Mouse (Mus musculus) gastrocnemius, postnatal 36 days (tissue): ENCODE results near the gene Uso1. TPM values are rescaled to one million over a fixed set of nuclear protein-coding genes. Genes with fewer than 3 reads are reported as not detected.
A peak's percentile ranks its signal among the peaks of the same experiment; 100 is the strongest.
"Not testable (repeated sequence)": the region's sequence is repeated elsewhere in the genome, so short reads cannot be mapped to it uniquely, and the experiment has no call there.

ENCODE experiments used
- DNase-seq, 2 experiments: peaks; one replicate each; pipeline ENCODE4 v3.0.0; 2022
- intact Hi-C: fragments of 180-260 bp; cut with DNase I; formaldehyde crosslinking; loops from one replicate; pipeline ENCODE4 v1.15.1; 2025
- total RNA-seq, 2 experiments: library from RNA; stranded (reverse); gene quantifications; 2 replicates each; pipeline ENCODE4 v1.2.3; 2021

Uso1 gene
- total RNA-seq, 2 experiments from 2014 or later = 56.2 to 60.0 TPM

DNA sequence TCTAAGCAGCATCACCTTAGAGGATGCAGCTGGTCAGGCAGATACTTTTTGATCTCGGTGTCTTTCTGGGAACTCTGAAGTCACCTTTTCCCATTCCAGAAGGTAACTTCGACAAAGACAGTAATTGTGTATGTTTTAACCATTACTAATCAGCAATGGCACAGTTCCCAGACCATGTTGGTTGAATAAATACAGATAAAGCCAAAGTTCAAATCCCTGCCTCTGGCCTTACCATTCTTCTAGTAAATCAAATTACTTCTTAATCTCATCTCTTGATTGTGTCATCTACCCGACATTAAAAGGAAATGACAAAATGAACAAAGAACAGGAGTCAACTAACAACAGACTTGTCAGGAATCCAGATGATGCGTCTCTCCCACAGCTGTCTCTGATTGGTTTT, 16.1 kb upstream of the Uso1 start:
- intact Hi-C loops = no loop called here
- DNase-seq = no peak

DNA sequence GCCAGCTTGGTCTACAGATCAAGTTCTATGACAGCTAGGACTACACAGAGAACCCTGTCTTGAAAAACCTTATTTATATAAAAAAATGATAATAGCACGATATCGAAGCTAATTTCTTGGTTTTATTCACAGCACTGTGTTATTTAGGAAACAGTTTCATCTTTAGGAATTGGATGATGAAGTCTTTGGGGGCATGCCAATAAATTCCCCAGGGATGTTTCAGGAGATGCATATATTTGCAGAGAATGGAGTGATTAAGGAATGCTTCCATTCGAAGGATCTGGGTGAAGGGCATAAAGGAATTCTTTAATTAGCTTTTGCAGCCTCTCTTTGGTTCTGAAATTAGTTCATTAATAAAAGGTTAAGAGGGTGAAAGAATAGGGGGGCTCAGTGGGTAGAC, 12.3 kb upstream of the Uso1 start:
- intact Hi-C loops = no loop called here
- no peak for DNase-seq

DNA sequence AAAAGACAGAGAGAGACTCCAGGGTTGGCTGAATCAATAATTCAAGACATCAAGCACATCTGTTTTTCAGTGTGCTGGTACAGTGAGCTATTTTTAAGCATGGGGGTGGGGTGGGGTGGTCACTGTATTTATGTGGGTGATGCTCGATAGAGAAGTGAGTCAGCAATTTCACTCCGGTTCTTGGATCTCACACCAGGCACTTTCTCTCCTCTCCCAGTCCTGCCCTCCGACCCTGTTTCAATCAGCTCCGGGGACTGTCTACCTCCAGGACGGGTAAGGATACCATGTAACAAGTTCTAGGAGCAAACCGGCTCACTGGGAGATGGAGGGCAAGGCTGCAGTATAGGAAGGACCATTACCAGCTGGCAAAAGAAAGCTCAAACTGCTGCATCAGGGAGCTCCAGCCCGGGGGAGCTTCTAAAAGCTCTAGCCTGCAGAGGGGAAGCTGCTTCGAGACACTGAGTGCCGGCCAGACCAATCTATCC, 10.6 kb upstream of the Uso1 start:
- intact Hi-C loops = no loop called here
- DNase-seq = no peak

DNA sequence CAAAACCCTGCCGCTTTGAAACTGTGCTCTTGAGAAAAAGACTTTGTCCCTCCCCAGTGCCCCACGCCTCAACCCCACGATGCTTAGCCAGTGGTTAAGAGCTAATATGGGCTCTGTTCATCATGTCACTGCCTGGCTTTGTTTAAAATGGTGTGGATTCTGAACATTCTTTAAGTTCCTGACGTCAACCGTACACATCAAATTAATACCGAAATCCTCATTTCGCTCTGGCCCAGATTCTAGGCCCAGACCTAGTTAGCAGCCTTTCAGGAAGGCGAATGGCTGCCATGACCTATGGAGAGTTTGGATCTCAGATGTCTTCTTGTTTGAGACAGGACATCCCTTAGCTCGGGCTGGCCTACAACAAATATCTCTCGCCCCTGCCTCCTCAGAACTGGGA, 10.0 kb upstream of the Uso1 start:
- DNase-seq = no peak
- intact Hi-C loops = no loop called here

DNA sequence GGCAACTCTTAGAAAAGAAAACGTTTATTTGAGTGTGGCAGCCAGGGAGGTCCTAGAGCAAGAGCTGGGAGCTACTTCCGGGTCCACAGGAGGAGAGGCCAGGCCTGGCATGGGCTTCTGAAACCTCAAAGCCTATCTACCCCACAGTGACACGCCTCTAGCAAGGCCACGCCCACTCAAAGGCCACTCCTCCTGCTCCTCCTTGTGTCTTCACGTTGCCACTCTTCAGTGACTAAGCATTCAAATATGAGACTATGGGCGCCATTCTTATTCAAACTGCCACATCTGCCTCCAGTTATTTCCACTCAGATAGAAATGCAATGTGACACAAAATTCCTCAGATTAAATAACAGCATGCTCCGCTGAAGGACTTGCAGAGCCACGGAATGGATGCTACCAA, 9.2 kb upstream of the Uso1 start:
- no peak for DNase-seq
- intact Hi-C loops = no loop called here

DNA sequence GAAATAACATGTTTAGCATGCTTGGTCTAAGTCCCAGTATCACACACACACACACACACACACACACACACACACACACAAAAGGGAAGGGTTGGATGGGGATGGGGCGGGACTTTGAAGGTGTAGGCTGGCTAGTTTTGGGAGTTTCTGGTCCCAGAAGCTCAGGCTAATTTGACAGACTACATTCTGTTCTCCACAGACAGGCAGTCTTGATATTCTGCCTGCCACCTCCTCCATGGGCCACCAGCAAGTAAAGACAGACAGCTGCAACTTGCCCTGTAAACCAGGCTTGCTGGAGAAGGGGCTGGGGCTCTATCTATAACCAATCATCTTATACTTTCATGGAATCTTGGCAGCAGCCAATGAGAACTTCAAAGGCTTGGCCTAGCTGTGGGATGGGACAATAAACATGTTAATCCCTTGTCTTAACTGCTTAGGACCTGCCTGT, 8.4 kb upstream of the Uso1 start:
- intact Hi-C loops = no loop called here
- no peak for DNase-seq

DNA sequence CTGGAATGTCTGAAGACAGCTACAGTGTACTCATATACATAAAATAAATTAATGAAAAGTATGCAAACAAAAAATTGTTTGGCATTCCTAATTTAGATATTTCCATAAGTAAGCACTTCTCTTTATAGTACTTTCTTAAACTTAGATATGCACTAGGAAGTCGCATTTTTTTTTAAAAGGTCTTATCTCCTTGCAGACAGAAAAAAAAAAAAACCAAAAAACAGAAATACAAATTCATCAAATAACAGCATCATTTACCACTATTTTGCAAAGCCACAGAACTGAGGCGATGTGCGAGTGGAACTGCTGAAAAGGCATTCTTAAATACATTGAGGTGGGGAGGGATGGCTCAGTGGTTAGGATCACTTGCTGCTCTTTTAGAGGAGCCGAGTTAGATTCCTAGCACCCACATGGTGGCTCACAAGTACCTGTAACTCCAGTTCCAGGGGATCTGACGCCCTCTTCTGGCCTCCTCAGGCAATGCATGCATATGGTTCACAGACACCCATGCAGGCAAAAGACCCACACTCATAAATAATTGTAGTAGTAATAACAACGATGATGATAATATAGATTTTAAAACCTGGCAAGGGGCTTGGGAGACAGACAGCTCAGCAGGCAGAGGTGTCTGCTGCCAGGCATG, 7.6 kb upstream of the Uso1 start:
- intact Hi-C loops = no loop called here
- no peak for DNase-seq

DNA sequence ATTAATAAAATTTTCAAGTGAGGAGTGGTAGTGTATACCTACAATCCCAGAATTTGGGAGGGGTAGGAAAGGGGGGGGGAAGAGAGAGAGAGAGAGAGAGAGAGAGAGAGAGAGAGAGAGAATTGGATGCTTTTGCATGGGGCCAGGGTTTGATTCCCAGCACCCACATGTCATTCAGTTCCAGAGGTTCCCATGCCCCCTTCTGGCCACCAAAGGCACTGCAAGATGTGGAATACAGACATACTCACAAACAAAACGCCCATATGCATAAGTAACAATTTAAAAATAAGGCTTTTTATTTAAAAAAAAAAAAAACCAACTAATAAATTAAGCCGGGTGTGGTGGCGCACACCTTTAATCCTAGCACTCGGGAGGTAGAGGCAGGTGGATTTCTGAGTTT, 5.6 kb upstream of the Uso1 start:
- DNase-seq = no peak
- intact Hi-C loops = no loop called here

DNA sequence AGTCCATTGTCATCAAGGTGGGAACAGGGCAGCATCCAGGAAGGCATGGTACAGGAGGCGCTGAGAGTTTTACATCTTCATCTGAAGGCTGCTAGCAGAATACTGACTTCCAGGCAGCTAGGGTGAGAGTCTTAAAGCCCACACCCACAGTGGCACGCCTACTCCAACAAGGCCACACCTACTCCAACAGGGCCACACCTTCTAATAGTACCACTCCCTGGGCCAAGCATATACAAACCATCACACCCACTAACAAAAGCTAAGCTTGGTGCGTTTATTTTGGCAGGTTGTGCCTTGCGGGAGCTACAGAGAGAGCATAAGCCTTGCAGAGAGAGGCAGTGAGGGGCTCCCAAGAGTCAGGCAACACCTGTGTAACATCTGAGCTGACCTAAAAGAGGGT, 4.7 kb upstream of the Uso1 start:
- DNase-seq, intact Hi-C loops: not testable (repeated sequence)

DNA sequence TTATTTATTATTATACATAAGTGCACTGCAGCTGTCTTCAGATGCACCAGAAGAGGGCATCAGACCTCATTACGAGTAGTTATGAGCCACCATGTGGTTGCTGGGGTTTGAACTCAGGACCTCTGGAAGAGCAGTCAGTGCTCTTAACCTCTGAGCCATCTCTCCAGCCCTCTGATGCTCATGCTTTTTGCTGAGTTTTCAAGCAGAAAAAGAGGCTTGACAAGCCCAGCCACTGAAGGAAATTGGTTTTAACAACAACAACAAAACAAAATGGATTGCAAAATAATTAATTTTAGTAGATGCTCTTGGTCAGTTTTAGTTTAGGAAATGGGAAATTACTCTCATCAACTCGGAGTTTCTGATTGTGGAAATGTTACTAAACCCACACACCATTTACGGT, 2.8 kb upstream of the Uso1 start:
- intact Hi-C loops = no loop called here
- no peak for DNase-seq

DNA sequence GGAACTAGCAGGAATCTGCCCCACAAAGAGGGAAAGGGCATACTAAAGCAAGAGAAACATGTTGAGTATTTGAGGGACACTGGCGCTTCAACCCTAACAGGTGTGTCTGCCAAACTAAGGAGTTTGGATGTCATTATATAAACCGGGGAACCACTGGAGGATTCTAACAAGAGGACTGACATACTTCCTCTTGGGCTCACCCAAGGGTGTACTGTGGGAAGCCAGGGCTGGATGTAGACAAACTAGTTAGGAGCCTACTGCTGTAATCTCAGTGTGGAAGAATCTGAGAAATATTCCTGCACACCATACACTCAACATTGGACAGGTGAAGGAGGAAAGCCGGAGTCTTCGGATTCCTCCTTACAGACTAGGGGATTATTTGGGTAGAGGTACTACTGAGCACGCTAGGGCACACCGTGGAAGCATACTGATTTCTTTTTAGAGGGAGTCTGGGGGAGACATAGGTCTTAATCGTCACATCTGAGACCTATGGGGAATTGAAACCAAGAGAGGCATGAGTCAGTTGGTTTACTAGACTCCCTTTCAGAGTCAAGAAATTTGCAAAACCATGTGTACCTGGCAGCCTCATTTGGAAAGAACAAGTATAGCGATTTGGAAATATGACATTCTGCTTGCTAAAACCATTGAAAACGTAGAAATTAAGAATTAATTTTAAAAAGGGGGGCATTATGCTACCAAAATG, 1.1 kb upstream of the Uso1 start:
- intact Hi-C loops = no loop called here
- DNase-seq = no peak

DNA sequence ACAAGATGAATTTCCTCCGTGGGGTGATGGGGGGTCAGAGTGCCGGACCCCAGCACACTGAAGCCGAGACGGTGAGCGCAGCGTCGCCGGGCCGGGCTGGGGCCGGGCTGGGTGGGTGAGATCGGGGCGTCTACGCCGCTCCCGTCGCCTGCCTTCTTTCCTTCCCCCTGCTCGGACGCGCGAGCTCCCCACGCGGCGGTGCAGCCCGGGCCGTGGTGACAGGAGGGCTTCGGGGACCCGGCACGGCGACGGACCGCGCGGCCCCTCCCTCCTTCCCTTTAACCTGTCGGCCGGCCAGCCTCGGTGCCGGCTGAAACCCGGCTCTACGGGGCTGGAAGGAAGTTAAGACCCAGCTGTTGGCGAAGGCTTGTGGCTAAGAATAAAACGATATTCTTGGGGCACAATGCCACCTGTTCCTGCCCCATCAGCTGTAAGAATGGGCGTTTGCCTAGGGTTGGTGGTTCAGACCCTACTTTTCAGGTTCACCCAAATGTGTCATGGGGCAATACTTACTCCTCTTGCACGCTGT, 419 bp downstream of the Uso1 start:
- intact Hi-C loops = no loop called here
- DNase-seq = peak in 1 of 2 experiments; percentile 19

DNA sequence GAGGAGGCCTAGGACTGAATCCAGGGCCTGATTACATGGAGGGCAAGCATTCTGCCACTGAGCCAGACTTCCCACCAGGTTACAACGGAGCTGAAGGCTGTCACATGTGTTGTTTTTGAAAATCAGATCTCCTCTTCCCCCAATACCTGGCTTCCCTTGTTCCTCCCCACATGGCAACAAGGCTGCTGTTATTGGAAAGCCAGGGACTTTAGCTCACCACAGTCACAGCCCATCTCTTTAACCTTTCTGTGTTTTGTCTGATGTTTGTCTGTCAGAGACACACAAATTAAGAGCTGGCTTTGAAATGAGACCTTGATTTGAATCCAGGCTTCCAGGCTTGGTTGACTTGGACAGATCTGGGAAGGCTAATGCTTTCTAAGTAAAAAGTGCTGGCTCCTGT, 1.5 kb downstream of the Uso1 start:
- DNase-seq = no peak

DNA sequence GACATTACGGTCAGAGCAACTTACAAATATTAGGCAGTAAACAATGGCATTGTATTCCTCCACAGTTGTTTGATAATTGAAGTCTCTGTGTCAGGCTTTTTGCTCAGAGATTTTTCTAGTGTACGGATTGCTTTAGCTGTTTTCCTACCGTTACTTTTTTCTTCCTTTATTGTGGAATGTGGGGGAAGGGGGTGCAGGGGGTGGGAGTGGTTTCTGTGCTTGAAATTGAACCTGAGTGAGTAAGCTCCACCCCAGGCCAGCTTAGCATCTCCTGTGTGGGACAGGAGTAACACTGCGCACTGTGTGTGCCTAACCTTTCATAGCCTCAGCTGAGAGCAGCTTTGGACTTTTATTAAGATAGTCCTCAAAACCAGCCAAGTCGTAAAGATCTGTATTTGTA, 4.0 kb downstream of the Uso1 start:
- intact Hi-C loops = no loop called here
- no peak for DNase-seq

More for the DNA sequence above, 1.5 kb downstream of the Uso1 start:
- intact Hi-C loops = no loop called here

DNA sequence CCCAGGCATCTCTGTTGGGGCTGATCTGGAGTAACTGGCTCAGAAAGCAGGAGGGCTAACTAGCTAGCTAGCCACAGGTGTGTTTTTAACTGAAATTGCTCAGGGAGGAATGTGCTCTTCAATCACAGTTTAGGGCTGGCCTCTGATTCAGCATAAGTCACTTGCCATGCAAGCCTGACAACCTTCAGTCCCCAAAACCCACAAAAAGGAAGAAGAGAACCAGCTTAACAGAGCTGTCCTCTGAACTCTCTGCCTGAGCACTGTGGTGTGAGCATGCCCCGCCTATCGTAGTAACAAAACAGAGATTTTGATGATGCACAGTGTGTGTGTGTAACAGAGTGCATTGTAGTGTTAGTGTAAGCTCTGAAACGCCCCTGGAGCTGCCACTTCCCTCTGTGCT, 4.7 kb downstream of the Uso1 start:
- no peak for DNase-seq
- intact Hi-C loops = no loop called here

DNA sequence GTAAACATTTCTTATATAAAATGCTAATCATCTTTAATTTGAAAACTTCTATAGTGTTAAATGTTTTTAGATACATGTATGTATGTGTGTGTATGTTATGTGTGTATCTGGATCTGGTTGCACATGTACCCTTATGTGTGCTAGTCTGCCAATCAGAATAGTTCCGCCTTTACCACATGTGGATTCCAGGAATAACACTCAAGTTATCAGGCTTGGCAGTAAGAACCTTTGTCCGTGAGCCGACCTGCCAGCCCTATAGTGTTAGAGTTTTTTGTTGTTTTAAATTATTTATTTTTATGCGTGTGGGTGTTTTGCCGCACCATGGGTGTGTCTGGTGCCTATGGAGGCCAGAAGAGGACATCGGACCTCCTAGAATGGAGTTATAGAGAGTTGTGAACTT, 5.9 kb downstream of the Uso1 start:
- intact Hi-C loops = no loop called here
- DNase-seq = no peak

DNA sequence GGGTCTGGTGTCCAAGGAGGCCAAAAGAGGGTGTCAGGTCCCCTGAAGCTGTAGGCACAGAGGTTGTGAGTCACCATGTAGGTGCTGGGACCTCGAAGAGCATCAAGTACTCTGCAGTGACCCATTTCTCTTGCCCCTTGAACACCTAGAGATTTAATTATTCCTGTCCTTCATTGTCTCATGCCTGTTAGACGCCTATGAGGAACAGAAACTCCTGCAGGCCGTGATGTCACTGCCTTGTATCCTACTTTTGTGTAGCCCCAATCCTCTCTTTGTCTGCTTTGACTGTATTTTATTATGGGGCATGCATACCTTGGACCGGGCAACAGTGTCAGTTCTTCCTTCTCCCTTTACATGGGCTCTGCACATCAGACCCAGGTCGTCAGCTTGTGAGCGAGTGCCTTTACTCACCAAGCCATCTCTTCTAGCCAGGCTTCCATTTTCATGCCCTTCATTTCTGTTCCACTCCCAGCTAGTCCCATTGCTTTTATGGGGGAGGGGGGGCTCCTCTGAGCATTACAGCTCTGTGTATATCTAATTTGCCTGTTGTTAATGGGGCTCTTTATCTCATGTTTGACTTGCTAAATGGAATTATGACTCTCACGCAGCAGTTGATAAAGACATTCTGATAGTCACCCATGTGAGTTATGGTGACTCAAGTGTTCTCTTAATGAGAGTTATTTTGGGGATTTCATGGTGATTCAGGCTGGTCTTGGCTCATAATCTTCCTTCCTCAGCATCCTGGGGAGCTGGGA, 7.4 kb downstream of the Uso1 start:
- no peak for DNase-seq
- intact Hi-C loops = no loop called here

DNA sequence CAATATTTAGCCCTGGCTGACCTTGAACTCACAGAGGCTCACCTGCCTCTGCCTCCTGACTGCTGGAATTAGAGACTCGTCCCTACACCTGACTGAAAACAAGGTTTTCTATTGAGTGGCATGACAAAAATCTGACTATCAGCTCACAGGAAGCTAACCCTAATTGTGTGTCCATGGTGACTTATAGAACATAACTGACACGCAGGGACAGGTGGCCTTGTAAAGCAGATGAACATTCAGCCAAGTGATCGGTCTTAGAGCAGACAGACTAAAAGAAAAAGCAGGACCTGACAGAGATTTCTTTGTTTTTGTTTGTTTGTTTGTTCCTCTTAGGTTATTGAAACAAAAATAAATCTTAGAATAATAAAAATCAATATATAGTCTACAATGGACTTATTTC, 10.5 kb downstream of the Uso1 start:
- DNase-seq = no peak
- intact Hi-C loops = no loop called here

DNA sequence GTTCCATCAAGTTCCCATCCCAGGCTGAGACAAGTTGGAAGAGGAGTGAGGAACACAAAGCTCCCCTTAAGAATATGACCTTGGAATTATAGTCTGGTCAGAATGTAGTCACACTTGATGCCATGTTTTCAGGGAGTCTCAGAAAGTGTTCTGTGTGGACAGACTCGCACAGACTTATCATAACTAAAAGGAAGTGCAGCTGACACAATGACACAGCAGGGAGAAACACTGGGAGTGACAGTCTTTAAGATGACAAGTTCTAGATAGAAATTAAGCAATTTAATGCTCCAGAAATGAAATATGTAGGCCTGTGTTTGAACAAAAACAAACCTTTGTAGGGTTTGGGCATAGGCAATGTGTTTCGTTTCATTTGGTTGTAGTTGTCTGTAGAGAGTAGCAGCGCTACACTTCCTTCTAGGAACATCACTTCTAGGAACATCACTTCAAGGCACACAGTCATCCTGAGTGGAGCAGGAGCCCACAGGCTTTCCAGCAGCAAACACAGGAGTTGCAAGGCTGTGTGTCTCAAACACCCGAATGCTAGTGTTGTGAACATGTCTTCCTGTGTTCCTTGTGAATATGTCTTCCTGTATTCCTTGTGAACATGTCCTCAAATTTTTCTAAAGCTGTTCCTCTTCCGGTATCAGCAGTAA, 11.7 kb downstream of the Uso1 start:
- intact Hi-C loops = no loop called here
- no peak for DNase-seq

DNA sequence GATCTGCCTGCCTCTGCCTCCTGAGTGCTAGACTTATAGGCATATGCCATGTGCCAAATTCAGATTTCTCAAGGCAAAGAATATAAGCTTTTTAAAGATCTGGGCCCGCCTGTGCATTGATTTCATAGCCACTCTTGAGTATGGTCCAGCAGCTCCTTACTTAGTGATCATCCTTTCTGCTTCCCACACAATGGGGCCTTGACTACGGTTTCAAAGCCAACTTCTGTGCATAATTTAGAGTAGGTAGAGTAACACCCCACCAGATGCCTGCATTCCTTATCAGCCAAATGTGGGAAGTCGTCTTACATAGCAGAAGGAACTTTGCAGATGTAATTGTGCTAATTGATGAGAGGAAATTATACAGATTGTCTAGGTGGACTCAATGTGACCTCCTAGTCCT, 17.1 kb downstream of the Uso1 start:
- intact Hi-C loops = no loop called here

DNA sequence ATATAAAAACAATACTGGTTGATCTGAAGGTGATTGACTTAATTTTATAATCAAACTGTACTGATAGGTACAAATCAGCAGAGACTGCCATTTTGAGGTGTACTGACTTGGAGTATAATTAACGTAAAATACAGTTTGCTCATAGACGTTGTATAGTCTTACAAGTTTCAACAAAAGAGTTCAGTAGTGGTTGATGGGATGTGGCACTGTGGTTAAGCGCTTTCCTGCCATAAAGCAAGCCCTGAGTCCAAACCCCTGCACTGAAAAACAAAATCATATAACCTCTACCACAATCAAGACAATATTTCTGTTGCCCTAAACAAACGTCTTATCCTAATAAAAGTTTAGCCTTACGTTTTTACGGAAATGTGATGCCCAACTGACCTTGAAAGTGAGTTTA, 28.2 kb downstream of the Uso1 start:
- intact Hi-C loops = no loop called here
- no peak for DNase-seq

More for the DNA sequence above, 17.1 kb downstream of the Uso1 start:
- DNase-seq = no peak
